Mouse (Mus musculus): Measurements from ENCODE around the gene Pard3. TPM values are rescaled to one million over a fixed set of nuclear protein-coding genes. Genes with fewer than 3 reads are reported as not detected.

Pard3 gene
- polyA plus RNA-seq, 1 experiment from 2014 or later, result 17.3 TPM

DNA sequence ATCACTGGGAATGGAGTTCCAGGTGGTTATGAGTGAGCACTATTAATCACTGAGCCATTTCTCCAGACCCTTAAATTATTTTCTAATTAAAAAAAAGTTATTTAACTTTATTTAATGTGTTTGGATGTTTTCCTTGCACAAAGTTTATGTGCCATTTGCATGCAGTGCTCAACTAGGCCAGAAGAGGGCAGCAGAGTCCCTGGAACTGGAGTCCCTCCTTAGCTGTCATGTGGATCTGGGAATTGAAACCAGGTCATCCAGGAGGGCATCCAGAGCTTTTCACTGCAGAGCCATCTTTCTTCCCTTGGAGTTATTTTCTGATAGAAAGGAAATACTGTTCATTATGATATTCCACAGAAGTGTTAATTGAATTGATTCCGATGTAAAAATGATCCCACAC is 268.1 kb downstream of the Pard3 start:
- Histone ChIP-seq H3K4me2 (ENCODE audit: low read depth, low read length) (no peak overlapping the region), H3K9ac (ENCODE audit: low read depth, low read length) (no peak overlapping the region), H3K9me3 (ENCODE audit: control insufficient read depth, low read length) (no peaks in the 10 kb centered on the region; the same call in 1 of the 2 replicates), H3K36me3 (ENCODE audit: control insufficient read depth, insufficient read depth, low read length) (no peaks in the 10 kb centered on the region), H3K27me3 (replicated peaks; ENCODE audit: control insufficient read depth, insufficient read depth, low read length) (no peaks in the 10 kb centered on the region), H3K4me1 (ENCODE audit: control insufficient read depth, insufficient read depth, low read length) (no peaks in the 10 kb centered on the region), H3K27ac (ENCODE audit: low read length) (no peak overlapping the region), H3K4me3 (ENCODE audit: low read length) (no peak overlapping the region)
- 98% methylated on average over 1 of the region's 1 CpGs for WGBS
- ATAC-seq, result no peak

DNA sequence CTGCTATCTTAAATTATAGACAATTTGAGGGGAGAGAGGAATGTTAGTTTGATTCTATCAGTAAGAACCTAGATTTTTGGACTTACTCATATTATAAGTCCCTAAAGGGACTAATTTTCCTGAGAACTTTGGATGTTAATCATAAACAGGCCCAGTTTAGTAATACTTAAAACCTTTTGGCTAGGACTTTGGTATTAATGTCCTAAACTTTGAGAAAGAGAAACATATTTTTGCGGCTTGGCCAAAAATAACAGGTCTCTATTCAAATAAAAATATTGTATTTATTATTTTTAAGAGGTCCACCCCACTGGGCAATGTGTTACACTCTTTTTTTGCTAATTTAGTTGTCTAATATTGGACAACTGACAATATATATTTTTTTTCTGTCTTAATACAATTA is 271.5 kb downstream of the Pard3 start:
- ATAC-seq, result no peak
- no peak overlapping the region for H3K4me2 ChIP-seq (ENCODE audit: low read depth, low read length)
- no peaks in the 10 kb centered on the region for H3K36me3 ChIP-seq (ENCODE audit: control insufficient read depth, insufficient read depth, low read length)
- H3K27me3 ChIP-seq (replicated peaks; ENCODE audit: control insufficient read depth, insufficient read depth, low read length), result no peaks in the 10 kb centered on the region
- H3K4me3 ChIP-seq (ENCODE audit: low read length), result no peak overlapping the region
- no peak overlapping the region for H3K9ac ChIP-seq (ENCODE audit: low read depth, low read length)
- H3K27ac ChIP-seq (ENCODE audit: low read length), result no peak overlapping the region
- WGBS, result 97% methylated on average over 1 of the region's 1 CpGs
- H3K4me1 ChIP-seq (ENCODE audit: control insufficient read depth, insufficient read depth, low read length), result no peaks in the 10 kb centered on the region
- no peaks in the 10 kb centered on the region; the same call in 1 of the 2 replicates for H3K9me3 ChIP-seq (ENCODE audit: control insufficient read depth, low read length)

DNA sequence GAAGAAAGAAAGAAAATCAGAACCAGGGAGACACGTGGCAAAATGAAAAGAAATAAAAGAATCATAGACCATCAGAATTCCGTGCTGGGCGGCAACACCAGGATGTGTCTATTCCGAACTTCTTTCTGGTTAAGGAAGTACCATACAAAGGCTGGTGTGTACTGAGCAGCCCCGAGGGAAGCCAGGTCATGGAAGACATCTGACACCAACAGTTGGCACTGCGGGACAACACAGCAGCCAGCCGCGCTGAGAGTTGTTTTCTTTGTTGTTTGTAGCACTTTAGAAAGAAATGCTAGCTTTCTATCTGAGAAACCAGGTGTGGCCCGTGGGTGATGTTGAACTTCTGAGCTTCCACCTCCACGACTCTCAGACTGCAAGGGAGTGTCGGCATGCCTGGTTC is 274.5 kb downstream of the Pard3 start:
- no peak overlapping the region for H3K4me3 ChIP-seq (ENCODE audit: low read length)
- no peaks in the 10 kb centered on the region for H3K36me3 ChIP-seq (ENCODE audit: control insufficient read depth, insufficient read depth, low read length)
- H3K9ac ChIP-seq (ENCODE audit: low read depth, low read length), result no peak overlapping the region
- no peak overlapping the region for H3K27ac ChIP-seq (ENCODE audit: low read length)
- no peaks in the 10 kb centered on the region for H3K27me3 ChIP-seq (replicated peaks; ENCODE audit: control insufficient read depth, insufficient read depth, low read length)
- H3K4me2 ChIP-seq (ENCODE audit: low read depth, low read length), result no peak overlapping the region
- H3K9me3 ChIP-seq (ENCODE audit: control insufficient read depth, low read length), result no peaks in the 10 kb centered on the region
- no peaks in the 10 kb centered on the region for H3K4me1 ChIP-seq (ENCODE audit: control insufficient read depth, insufficient read depth, low read length)
- WGBS, result 87% methylated on average over 11 of the region's 11 CpGs
- no peak for ATAC-seq

DNA sequence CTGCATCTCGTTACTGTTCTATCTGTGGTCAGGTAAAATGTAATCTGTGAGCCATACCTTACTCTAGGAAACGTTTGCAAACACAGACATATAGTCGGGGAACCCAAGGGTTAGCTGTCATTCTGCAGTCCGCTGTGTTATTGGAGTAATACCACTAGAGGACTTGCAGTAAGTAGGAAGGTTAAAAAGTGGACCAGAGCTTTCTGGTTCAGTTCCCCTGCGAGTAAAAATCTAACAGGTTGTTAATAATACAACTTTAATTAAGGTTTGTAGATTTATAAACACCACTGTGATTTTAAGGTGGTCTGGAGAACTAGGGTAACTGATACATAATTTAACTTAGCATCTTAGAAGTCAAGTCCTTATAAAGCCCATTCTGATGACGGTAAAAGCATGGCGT is 277.4 kb downstream of the Pard3 start:
- no peak for ATAC-seq
- Histone ChIP-seq H3K4me3 (ENCODE audit: low read length) (no peak overlapping the region), H3K9ac (ENCODE audit: low read depth, low read length) (no peak overlapping the region), H3K4me1 (ENCODE audit: control insufficient read depth, insufficient read depth, low read length) (no peaks in the 10 kb centered on the region), H3K9me3 (ENCODE audit: control insufficient read depth, low read length) (no peaks in the 10 kb centered on the region), H3K4me2 (ENCODE audit: low read depth, low read length) (no peak overlapping the region), H3K27ac (ENCODE audit: low read length) (no peak overlapping the region), H3K36me3 (ENCODE audit: control insufficient read depth, insufficient read depth, low read length) (no peaks in the 10 kb centered on the region), H3K27me3 (replicated peaks; ENCODE audit: control insufficient read depth, insufficient read depth, low read length) (no peaks in the 10 kb centered on the region)
- WGBS, result 85% methylated on average over 7 of the region's 7 CpGs

DNA sequence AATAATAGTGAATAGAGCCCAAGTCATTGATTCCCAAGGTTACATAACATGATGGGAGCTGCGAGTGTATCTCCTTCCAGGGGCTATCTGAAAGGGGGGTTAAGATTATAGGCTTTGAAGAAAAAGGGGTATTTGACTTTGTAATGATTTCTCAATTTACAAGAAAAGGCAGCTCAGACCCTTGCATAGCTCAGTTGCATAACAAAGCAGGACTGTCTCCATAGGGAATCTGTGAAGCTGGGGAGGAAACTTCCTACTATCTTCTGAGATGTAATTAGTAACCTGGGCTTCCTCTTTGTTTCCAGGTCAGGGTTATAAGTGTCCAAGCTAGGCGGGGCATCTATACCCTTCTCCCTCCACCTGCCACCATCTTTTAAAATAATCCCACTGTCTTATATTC is 279.4 kb downstream of the Pard3 start:
- no peak for ATAC-seq
- H3K4me3 ChIP-seq (ENCODE audit: low read length), result no peak overlapping the region
- no peak overlapping the region for H3K9ac ChIP-seq (ENCODE audit: low read depth, low read length)
- no peak overlapping the region for H3K4me2 ChIP-seq (ENCODE audit: low read depth, low read length)
- no peaks in the 10 kb centered on the region for H3K36me3 ChIP-seq (ENCODE audit: control insufficient read depth, insufficient read depth, low read length)
- 65% methylated on average over 2 of the region's 2 CpGs for WGBS
- H3K27me3 ChIP-seq (replicated peaks; ENCODE audit: control insufficient read depth, insufficient read depth, low read length), result no peaks in the 10 kb centered on the region
- no peaks in the 10 kb centered on the region for H3K4me1 ChIP-seq (ENCODE audit: control insufficient read depth, insufficient read depth, low read length)
- no peak overlapping the region for H3K27ac ChIP-seq (ENCODE audit: low read length)
- no peaks in the 10 kb centered on the region for H3K9me3 ChIP-seq (ENCODE audit: control insufficient read depth, low read length)

DNA sequence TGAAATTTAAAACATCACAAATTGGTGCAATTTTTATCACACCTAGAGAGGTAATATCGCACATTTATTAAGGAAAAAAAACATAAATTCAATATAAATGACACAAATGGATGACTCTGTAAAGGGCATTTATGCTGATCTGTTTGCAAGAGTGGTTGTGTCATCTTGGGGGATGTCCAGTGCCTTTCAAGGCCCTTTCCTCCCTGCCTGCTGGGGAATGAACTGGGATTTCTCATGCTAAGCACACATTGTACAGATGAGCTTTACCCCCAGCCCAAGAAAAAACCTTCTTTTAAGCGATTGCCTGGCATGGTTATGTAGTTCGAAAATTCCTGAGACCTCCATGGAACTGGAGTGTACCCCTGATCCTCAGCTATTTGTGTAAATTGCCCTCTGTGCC is 280.7 kb downstream of the Pard3 start:
- H3K4me1 ChIP-seq (ENCODE audit: control insufficient read depth, insufficient read depth, low read length), result no peaks in the 10 kb centered on the region
- no peak overlapping the region for H3K9ac ChIP-seq (ENCODE audit: low read depth, low read length)
- no peak overlapping the region for H3K4me2 ChIP-seq (ENCODE audit: low read depth, low read length)
- H3K4me3 ChIP-seq (ENCODE audit: low read length), result no peak overlapping the region
- no peak overlapping the region for H3K27ac ChIP-seq (ENCODE audit: low read length)
- no peaks in the 10 kb centered on the region for H3K27me3 ChIP-seq (replicated peaks; ENCODE audit: control insufficient read depth, insufficient read depth, low read length)
- H3K9me3 ChIP-seq (ENCODE audit: control insufficient read depth, low read length), result no peaks in the 10 kb centered on the region
- no peaks in the 10 kb centered on the region for H3K36me3 ChIP-seq (ENCODE audit: control insufficient read depth, insufficient read depth, low read length)
- ATAC-seq, result no peak
- WGBS, result 76% methylated on average over 3 of the region's 3 CpGs

DNA sequence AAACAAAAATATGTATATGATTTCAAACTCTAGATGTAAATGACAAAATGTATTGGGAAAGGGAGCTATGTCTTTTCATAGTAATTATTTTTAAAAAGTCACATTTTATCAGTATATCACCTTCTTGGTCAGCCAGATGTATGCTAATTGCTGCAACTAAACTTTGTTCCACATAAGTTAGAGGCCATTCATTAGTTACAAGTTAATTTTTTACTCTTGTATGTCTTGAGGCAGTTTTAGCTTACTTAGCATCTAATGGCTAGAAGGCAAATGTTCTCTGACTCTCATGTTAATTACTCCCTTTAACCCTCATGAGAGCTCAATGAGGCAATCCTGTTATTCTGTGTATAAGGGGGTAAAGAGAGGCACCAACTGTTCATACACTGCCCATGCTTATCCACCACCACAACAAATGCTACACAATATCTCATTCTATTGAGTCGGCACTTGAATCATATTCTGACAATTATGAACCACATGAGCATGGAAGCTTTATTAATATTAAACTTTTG is 282.3 kb downstream of the Pard3 start:
- H3K9me3 ChIP-seq (ENCODE audit: control insufficient read depth, low read length), result no peaks in the 10 kb centered on the region
- peak; percentile 21; the same call in 1 of the 2 replicates for ATAC-seq
- no peak overlapping the region for H3K9ac ChIP-seq (ENCODE audit: low read depth, low read length)
- H3K27ac ChIP-seq (ENCODE audit: low read length), result no peak overlapping the region
- no peak overlapping the region for H3K4me2 ChIP-seq (ENCODE audit: low read depth, low read length)
- no peaks in the 10 kb centered on the region for H3K27me3 ChIP-seq (replicated peaks; ENCODE audit: control insufficient read depth, insufficient read depth, low read length)
- H3K36me3 ChIP-seq (ENCODE audit: control insufficient read depth, insufficient read depth, low read length), result no peaks in the 10 kb centered on the region
- 88% methylated on average over 1 of the region's 1 CpGs for WGBS
- no peak overlapping the region for H3K4me3 ChIP-seq (ENCODE audit: low read length)
- H3K4me1 ChIP-seq (ENCODE audit: control insufficient read depth, insufficient read depth, low read length), result no peaks in the 10 kb centered on the region

DNA sequence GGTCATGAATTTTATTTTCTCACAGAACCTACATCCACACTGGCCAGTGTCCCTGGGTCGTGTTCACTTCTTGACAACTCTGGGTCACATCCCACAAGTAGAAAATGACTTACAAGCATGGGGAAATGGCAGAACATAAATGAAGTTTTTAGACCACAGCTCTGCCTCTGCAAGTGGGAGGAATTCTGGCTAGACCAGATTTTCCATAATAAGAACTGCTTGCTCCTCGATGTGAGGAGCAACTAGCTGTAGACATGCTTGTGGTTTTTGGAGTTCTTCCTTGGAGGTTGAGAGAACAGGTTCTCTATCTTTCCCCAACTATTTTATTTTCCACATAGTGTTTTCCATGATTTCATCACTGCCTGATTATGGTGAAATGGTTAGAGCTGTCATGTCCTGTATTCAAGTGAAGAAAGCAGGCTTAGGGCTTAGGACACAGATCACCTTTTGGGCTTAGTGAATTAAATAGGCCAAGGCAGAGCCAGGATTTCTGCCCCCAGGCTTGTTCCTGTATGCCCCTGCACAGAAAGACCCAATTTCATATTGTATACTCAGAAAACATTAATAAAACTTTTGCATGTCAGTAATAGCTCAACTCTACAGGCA is 284.3 kb downstream of the Pard3 start:
- H3K9me3 ChIP-seq (ENCODE audit: control insufficient read depth, low read length), result no peaks in the 10 kb centered on the region
- H3K4me1 ChIP-seq (ENCODE audit: control insufficient read depth, insufficient read depth, low read length), result no peaks in the 10 kb centered on the region
- H3K36me3 ChIP-seq (ENCODE audit: control insufficient read depth, insufficient read depth, low read length), result no peaks in the 10 kb centered on the region
- no peaks in the 10 kb centered on the region for H3K27me3 ChIP-seq (replicated peaks; ENCODE audit: control insufficient read depth, insufficient read depth, low read length)
- no peak overlapping the region for H3K27ac ChIP-seq (ENCODE audit: low read length)
- no peak overlapping the region for H3K4me3 ChIP-seq (ENCODE audit: low read length)
- ATAC-seq, result no peak
- WGBS, result 88% methylated on average over 2 of the region's 2 CpGs
- no peak overlapping the region for H3K4me2 ChIP-seq (ENCODE audit: low read depth, low read length)
- no peak overlapping the region for H3K9ac ChIP-seq (ENCODE audit: low read depth, low read length)

DNA sequence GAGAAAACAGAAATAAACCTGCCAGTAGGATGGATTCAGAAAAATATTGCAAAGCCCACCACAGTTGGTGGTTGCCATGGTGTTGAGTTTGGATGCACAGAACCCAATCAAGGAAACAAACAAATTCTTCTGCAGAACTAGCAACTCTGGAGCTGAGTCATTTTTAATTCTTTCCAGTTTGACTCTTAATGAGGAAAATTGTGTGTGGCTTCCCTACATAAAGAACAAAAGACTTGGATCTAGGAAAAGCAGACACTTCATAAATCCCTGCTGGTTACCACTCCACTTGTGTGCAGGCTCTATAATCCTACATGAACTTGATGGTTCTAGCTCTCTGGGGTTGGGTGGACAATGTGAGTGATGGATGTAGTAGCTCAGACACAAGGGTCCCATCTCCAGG is 298.1 kb downstream of the Pard3 start:
- Histone ChIP-seq H3K27ac (ENCODE audit: low read length) (no peak overlapping the region), H3K27me3 (replicated peaks; ENCODE audit: control insufficient read depth, insufficient read depth, low read length) (no peaks in the 10 kb centered on the region), H3K4me1 (ENCODE audit: control insufficient read depth, insufficient read depth, low read length) (no peaks in the 10 kb centered on the region), H3K9ac (ENCODE audit: low read depth, low read length) (no peak overlapping the region), H3K4me2 (ENCODE audit: low read depth, low read length) (no peak overlapping the region), H3K4me3 (ENCODE audit: low read length) (no peak overlapping the region), H3K36me3 (ENCODE audit: control insufficient read depth, insufficient read depth, low read length) (no peaks in the 10 kb centered on the region), H3K9me3 (ENCODE audit: control insufficient read depth, low read length) (no peaks in the 10 kb centered on the region)
- no peak for ATAC-seq

DNA sequence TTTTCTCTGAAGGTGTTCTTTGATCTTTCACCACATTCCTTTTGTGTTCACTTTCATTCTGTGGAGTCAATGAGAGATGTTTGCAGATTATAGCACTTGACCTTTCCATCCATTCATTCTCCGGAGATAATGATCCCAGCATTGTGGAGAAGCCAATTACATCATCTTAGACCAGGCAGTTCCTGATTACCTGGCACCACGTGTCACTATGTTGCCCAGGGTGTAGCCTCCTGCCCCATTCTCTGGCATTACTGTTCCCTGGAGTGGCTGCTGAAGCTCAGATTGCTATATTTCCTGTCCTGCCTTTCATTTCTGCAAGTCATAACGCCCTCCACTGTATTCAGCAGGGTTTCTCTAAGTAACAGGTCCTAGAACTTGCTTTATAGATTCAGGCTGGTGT is 304.7 kb downstream of the Pard3 start:
- H3K4me1 ChIP-seq (ENCODE audit: control insufficient read depth, insufficient read depth, low read length), result no peaks in the 10 kb centered on the region
- no peaks in the 10 kb centered on the region for H3K27me3 ChIP-seq (replicated peaks; ENCODE audit: control insufficient read depth, insufficient read depth, low read length)
- 62% methylated on average over 3 of the region's 3 CpGs for WGBS
- H3K4me3 ChIP-seq (ENCODE audit: low read length), result no peak overlapping the region
- no peaks in the 10 kb centered on the region for H3K9me3 ChIP-seq (ENCODE audit: control insufficient read depth, low read length)
- ATAC-seq, result peak; percentile 65
- H3K4me2 ChIP-seq (ENCODE audit: low read depth, low read length), result no peak overlapping the region
- no peak overlapping the region for H3K9ac ChIP-seq (ENCODE audit: low read depth, low read length)
- H3K36me3 ChIP-seq (ENCODE audit: control insufficient read depth, insufficient read depth, low read length), result peaks cover 5% of the 10 kb centered on the region; the same call in 1 of the 2 replicates
- no peak overlapping the region for H3K27ac ChIP-seq (ENCODE audit: low read length)

Data from intestine, embryonic 16.5 days (tissue).